Mouse (Mus musculus) megakaryocyte progenitor cell, adult 5-6 weeks (primary cell): Measurements from ENCODE around the gene Sult2a1. TPM values are rescaled to one million over a fixed set of nuclear protein-coding genes. Genes with fewer than 3 reads are reported as not detected.
"Not testable (repeated sequence)": the region's sequence is repeated elsewhere in the genome, so short reads cannot be mapped to it uniquely, and the experiment has no call there.

ENCODE experiments used
- ATAC-seq: replicated peaks from 2 replicates; pipeline ENCODE4 v1.8.0; 2016; ENCODE audit warnings: mild to moderate bottlenecking, moderate TSS enrichment, inconsistent platforms; ENCODE audit not compliant: poor library complexity
- total RNA-seq, 2 experiments: library from RNA; stranded (forward) in 1 of 2; stranded (reverse) in 1 of 2; fragments of 157-497, 149-512 nt in 1 of 2; fragments of 200-1000 nt in 1 of 2; gene quantifications; 2 replicates each; pipeline versions ENCODE4 v1.2.3 to v1.2.4; 2015 to 2017

The Sult2a1 gene
- total RNA-seq (2015) (not detected in 2 replicates), total RNA-seq (2017) (not detected in 2 replicates)

DNA sequence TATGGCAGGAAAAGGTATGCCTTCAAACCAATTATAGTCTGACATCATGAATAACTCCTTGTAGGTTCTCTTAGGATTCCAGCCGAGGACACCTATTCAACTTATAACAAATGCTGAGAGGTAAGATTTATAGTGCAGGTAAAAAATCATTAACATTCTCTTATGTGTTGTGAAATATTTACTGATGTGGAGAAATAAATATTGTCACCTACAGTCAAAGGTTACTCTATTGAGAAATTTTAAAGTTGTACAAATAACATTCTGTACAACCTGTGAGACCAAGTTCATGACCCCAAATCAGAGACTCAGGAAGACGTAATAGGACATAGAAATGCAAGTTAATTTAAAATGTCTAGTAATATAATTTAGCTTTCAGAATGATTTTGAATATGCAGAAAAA, at the start of gene Sult2a1:
Sult2a1 (minus strand) TSS at position 101 of the 400 bp plus-strand sequence.
- ATAC-seq: not testable (repeated sequence)

GRCm38 (mm10) chr7:13813913-13814312, 23.3 kb downstream of the Sult2a1 start:
- ATAC-seq: no peak

Other genes with a start within 250 kb of the Sult2a1 start
- gene Sult2a5, start 213.4 kb downstream of the Sult2a1 start, total RNA-seq (2015): not detected in 2 replicates
- gene Sult2a5, start 213.4 kb downstream of the Sult2a1 start, total RNA-seq (2017): not detected in 2 replicates
- gene Sult2a2, start 103.9 kb downstream of the Sult2a1 start, total RNA-seq (2015): not detected in 2 replicates
- gene Sult2a2, start 103.9 kb downstream of the Sult2a1 start, total RNA-seq (2017): not detected in 2 replicates
- gene Sult2a4, start 152.2 kb upstream of the Sult2a1 start, total RNA-seq (2015): not detected in 2 replicates
- not detected in 2 replicates for gene Sult2a4, start 152.2 kb upstream of the Sult2a1 start, total RNA-seq (2017)